Mouse (Mus musculus) neural tube, embryonic 13.5 days (tissue): ENCODE results near the gene Vmn1r121. TPM values are rescaled to one million over a fixed set of nuclear protein-coding genes. Genes with fewer than 3 reads are reported as not detected.
"Not testable (repeated sequence)": the region's sequence is repeated elsewhere in the genome, so short reads cannot be mapped to it uniquely, and the experiment has no call there.

Experiments used
- ATAC-seq: fragments of 200-750 bp; cut with Nextera tagmentation; 2 replicates; pipeline ENCODE4 v1.8.0; 2017; ENCODE audit warnings: low read depth, mild to moderate bottlenecking, moderate TSS enrichment, moderate library complexity
- H3K27ac ChIP-seq: fragments of 300-500 bp; sonication (generic); replicated peaks from 2 replicates; pipeline ENCODE4 v1.5.1; 2015; ENCODE audit warnings: moderate library complexity, mild to moderate bottlenecking, inconsistent platforms
- H3K27me3 ChIP-seq: fragments of 300-500 bp; sonication (generic); 2 replicates; pipeline ENCODE4 v1.6.1; 2015; ENCODE audit warnings: mild to moderate bottlenecking, inconsistent platforms
- H3K36me3 ChIP-seq: fragments of 300-500 bp; sonication (generic); 2 replicates; pipeline ENCODE4 v1.6.1; 2015; ENCODE audit warnings: mild to moderate bottlenecking, inconsistent platforms
- H3K4me1 ChIP-seq: fragments of 300-500 bp; sonication (generic); replicated peaks from 2 replicates; pipeline ENCODE4 v1.6.1; 2015; ENCODE audit warnings: inconsistent platforms
- H3K4me2 ChIP-seq: fragments of 300-500 bp; sonication (generic); 2 replicates; pipeline ENCODE4 v1.6.1; 2015; ENCODE audit warnings: inconsistent platforms, mild to moderate bottlenecking, moderate library complexity
- H3K4me3 ChIP-seq: fragments of 300-500 bp; sonication (generic); 2 replicates; pipeline ENCODE4 v1.5.1; 2015; ENCODE audit warnings: mild to moderate bottlenecking, inconsistent platforms
- H3K9ac ChIP-seq: fragments of 300-500 bp; sonication (generic); 2 replicates; pipeline ENCODE4 v1.6.1; 2015; ENCODE audit warnings: moderate library complexity, mild to moderate bottlenecking, inconsistent platforms
- H3K9me3 ChIP-seq: fragments of 300-500 bp; sonication (generic); 2 replicates; pipeline ENCODE4 v1.6.1; 2016; ENCODE audit warnings: inconsistent platforms
- WGBS: fragments of 180-500 bp; shearing (Covaris S2); methylation state at CpG from one replicate; pipeline ENCODE4 v1.1.7; 2015; 5-methylcytosine and 5-hydroxymethylcytosine counted together
- polyA plus RNA-seq: library from polyadenylated mRNA; unstranded; fragments of >200 nt; fragmentation: Nextera tagmentation; extraction: Ambion mirVana; gene quantifications from 2 replicates; pipeline ENCODE4 v1.2.1, GENCODE M21; 2015

Vmn1r121 gene
- not detected in 2 replicates for polyA plus RNA-seq

DNA sequence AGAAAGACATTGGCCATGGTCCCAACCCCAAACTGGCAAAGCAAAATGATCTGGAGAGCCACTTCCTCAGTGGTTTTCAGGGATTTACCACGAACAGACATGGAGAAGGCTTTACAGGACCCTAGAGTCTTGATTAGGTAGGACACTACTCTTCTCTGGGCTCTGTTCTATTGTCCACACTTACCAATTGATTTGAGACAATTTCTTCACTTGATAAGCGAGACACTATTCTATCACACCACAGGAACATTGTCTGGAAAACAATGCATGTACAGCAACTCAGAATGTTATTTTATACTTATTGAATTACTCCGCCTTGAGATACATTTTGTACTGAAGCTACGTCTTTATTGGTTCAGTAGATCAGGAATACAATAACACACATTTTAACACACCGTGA lies at the start of gene Vmn1r121:
TSS of gene Vmn1r121 (minus strand) at position 101 of the 400 bp plus-strand sequence.
- H3K4me2 ChIP-seq = not testable (repeated sequence)

DNA sequence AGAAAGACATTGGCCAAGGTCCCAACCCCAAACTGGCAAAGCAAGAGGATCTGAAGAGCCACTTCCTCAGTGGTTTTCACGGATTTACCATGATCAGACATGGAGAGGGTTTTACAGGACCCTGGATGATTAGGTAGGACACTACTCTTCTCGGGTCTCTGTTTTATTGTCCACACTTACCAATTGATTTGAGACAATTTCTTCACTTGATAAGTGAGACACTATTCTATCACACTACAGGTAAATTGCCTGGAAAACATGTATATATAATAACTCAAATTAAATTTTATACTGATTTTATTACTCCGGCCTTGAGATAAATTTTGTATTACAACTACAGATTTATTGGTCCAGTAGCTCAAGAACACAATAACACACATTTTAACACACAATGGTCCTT lies 35.7 kb upstream of the Vmn1r121 start, which contains the start of gene Vmn1r122:
TSS of gene Vmn1r122 (minus strand) at position 101 of the 400 bp plus-strand sequence.
- not testable (repeated sequence) for H3K27ac ChIP-seq, H3K36me3 ChIP-seq, H3K9me3 ChIP-seq, H3K4me1 ChIP-seq, H3K9ac ChIP-seq, H3K4me2 ChIP-seq, ATAC-seq, H3K27me3 ChIP-seq, H3K4me3 ChIP-seq
- whole genome bisulfite sequencing = 58% methylated on average over 3 of the region's 3 CpGs

More for the DNA sequence above, at the start of gene Vmn1r121:
- not testable (repeated sequence) for H3K4me3 ChIP-seq, ATAC-seq, H3K27me3 ChIP-seq, H3K36me3 ChIP-seq, H3K9ac ChIP-seq, H3K9me3 ChIP-seq, H3K4me1 ChIP-seq, H3K27ac ChIP-seq
- 70% methylated on average over 5 of the region's 5 CpGs for WGBS

- H3K27me3 ChIP-seq, ATAC-seq: not testable (repeated sequence)
- 82% methylated on average over 1 of the region's 1 CpGs for WGBS
These were observed 44.6 kb downstream of the Vmn1r121 start, which contains the start of gene Vmn1r120 for GRCm38 (mm10) chr7:21053684-21054083. TSS of gene Vmn1r120 (minus strand) at chr7:21053784.

More at GRCm38 (mm10) chr7:21053684-21054083, 44.6 kb downstream of the Vmn1r121 start, which contains the start of gene Vmn1r120:
- H3K4me2 ChIP-seq, H3K4me3 ChIP-seq, H3K9ac ChIP-seq, H3K36me3 ChIP-seq, H3K27ac ChIP-seq, H3K9me3 ChIP-seq, H3K4me1 ChIP-seq: not testable (repeated sequence)

Other genes starting within 250 kb of the Vmn1r121 start
- not detected in 2 replicates for gene Vmn1r116, start 226.3 kb downstream of the Vmn1r121 start, polyA plus RNA-seq
- not detected in 2 replicates for gene Vmn1r117, start 214.4 kb downstream of the Vmn1r121 start, polyA plus RNA-seq
- not detected in 2 replicates for gene Vmn1r118, start 186.2 kb downstream of the Vmn1r121 start, polyA plus RNA-seq
- gene Vmn1r119, start 86.1 kb downstream of the Vmn1r121 start, polyA plus RNA-seq = not detected in 2 replicates
- gene Vmn1r120, start 44.7 kb downstream of the Vmn1r121 start, polyA plus RNA-seq = not detected in 2 replicates
- gene Vmn1r122, start 35.6 kb upstream of the Vmn1r121 start, polyA plus RNA-seq = not detected in 2 replicates
- not detected in 2 replicates for gene Vmn1r123, start 63.7 kb upstream of the Vmn1r121 start, polyA plus RNA-seq
- not detected in 2 replicates for gene Gm5157, start 91.9 kb upstream of the Vmn1r121 start, polyA plus RNA-seq
- not detected in 2 replicates for gene Vmn1r124, start 162.1 kb upstream of the Vmn1r121 start, polyA plus RNA-seq
- not detected in 2 replicates for gene Vmn1r125, start 173.7 kb upstream of the Vmn1r121 start, polyA plus RNA-seq
- not detected in 2 replicates for gene Vmn1r126, start 203.0 kb upstream of the Vmn1r121 start, polyA plus RNA-seq
- not detected in 2 replicates for gene Vmn1r127, start 221.3 kb upstream of the Vmn1r121 start, polyA plus RNA-seq